Mouse (Mus musculus) ES-E14 (cell line): ENCODE data around the gene Arhgap35. TPM values are rescaled to one million over a fixed set of nuclear protein-coding genes. Genes with fewer than 3 reads are reported as not detected.

ENCODE experiments used
- DNase-seq: peaks from one replicate; pipeline ENCODE4 v3.0.0-alpha.2; 2013; ENCODE audit warnings: low read depth, low spot score
- H3K27ac ChIP-seq: 2 replicates; pipeline ENCODE4 v1.5.1; 2012; ENCODE audit warnings: low read depth, mild to moderate bottlenecking, low read length, moderate library complexity, mixed read lengths; ENCODE audit not compliant: poor library complexity, insufficient read depth, severe bottlenecking
- H3K36me3 ChIP-seq: 2 replicates; pipeline ENCODE4 v1.6.1; 2012; ENCODE audit warnings: mild to moderate bottlenecking, low read length, moderate library complexity, mixed read lengths; ENCODE audit not compliant: control insufficient read depth, poor library complexity, insufficient read depth, severe bottlenecking
- H3K4me1 ChIP-seq, 2 experiments: fragments of 150-350 bp in 1 of 2; sonication (generic) in 1 of 2; 2 replicates each; pipeline ENCODE4 v1.6.1; 2012; ENCODE audit warnings: low read length in 2 of 2, mild to moderate bottlenecking in 1 of 2, mixed read lengths in 1 of 2; ENCODE audit not compliant: control insufficient read depth in 2 of 2, insufficient read depth in 2 of 2, poor library complexity in 1 of 2
- H3K4me3 ChIP-seq, 2 experiments: fragments of 150-350 bp in 1 of 2; sonication (generic) in 1 of 2; 2 replicates each; pipeline ENCODE4 v1.5.1; 2012; ENCODE audit warnings: low read length in 2 of 2, low read depth in 1 of 2, mild to moderate bottlenecking in 1 of 2, mixed read lengths in 1 of 2; ENCODE audit not compliant: insufficient read depth in 1 of 2, poor library complexity in 1 of 2, severe bottlenecking in 1 of 2
- H3K9ac ChIP-seq: 2 replicates; pipeline ENCODE4 v1.6.1; 2012; ENCODE audit warnings: low read depth, mild to moderate bottlenecking, low read length, mixed read lengths; ENCODE audit not compliant: poor library complexity, insufficient read depth, severe bottlenecking
- H3K9me3 ChIP-seq: fragments of 150-350 bp; sonication (generic); 2 replicates; pipeline ENCODE4 v1.6.1; 2012; ENCODE audit warnings: low read depth, mild to moderate bottlenecking, low read length; ENCODE audit not compliant: control insufficient read depth, insufficient read depth
- CHD2 ChIP-seq: IDR thresholded peaks from 2 replicates; pipeline ENCODE4 v1.6.1; 2014; ENCODE audit warnings: mild to moderate bottlenecking, low read depth, low read length, inconsistent platforms
- HCFC1 ChIP-seq: IDR thresholded peaks from 2 replicates; pipeline ENCODE4 v1.6.1; 2012; ENCODE audit warnings: low read length, inconsistent platforms, borderline replicate concordance; ENCODE audit not compliant: insufficient read depth
- MAFK ChIP-seq: IDR thresholded peaks from 2 replicates; pipeline ENCODE4 v1.6.1; 2014; ENCODE audit warnings: mild to moderate bottlenecking, low read depth, low read length, inconsistent platforms; ENCODE audit not compliant: insufficient read depth
- ZC3H11A ChIP-seq: IDR thresholded peaks from 2 replicates; pipeline ENCODE4 v1.6.1; 2012; ENCODE audit warnings: low read depth, mild to moderate bottlenecking, inconsistent platforms, low read length, borderline replicate concordance
- ZNF384 ChIP-seq: IDR thresholded peaks from 2 replicates; pipeline ENCODE4 v1.6.1; 2012; ENCODE audit warnings: low read depth, low read length, inconsistent platforms
- in situ Hi-C, 2 experiments: fragments of 600-800 bp; cut with MboI; formaldehyde crosslinking; loops; one replicate each; pipeline ENCODE4 v1.15.1; 2025; ENCODE audit warnings: low sequenced_read_pairs in 2 of 2, inconsistent platforms in 1 of 2; ENCODE audit not compliant: unreplicated experiment in 2 of 2
- total RNA-seq: library from RNA; depleted of rRNA; stranded (reverse); fragments of 300-350 nt; gene quantifications from 2 replicates; pipeline ENCODE4 v1.2.3, GENCODE M21; 2012

Arhgap35 gene
- total RNA-seq, 1 experiment, result 46.6 TPM

DNA sequence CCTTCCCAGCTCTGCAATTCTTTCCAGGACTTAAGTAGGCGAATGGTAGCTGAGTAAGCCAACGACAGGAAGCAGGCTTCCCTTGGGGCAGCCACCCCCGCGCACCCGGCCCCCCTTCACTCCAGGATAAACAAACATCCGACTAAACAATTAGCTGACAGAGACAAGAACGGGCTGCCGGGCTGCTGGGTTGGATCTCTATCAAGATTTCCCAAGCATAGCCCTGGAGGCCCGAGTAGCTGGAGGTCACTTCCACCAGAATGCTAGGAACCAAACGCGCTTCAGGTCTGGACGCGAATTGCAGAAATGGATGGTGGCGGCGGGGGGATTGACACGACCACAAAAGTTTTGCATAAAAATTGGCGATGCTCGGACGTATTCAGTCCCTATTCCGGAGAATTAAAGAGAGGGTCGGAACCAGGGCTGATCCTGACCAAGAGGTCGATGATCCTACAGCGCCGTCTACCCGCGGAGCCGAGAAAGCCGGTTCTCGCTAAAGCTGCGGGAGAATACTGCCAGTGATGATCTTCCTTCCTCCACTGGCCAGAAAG is 3.9 kb upstream of the Arhgap35 start:
- Histone ChIP-seq H3K27ac (no peak overlapping the region), H3K9ac (peak overlapping the region; percentile 69)
- in situ Hi-C loops, result no loop called here

DNA sequence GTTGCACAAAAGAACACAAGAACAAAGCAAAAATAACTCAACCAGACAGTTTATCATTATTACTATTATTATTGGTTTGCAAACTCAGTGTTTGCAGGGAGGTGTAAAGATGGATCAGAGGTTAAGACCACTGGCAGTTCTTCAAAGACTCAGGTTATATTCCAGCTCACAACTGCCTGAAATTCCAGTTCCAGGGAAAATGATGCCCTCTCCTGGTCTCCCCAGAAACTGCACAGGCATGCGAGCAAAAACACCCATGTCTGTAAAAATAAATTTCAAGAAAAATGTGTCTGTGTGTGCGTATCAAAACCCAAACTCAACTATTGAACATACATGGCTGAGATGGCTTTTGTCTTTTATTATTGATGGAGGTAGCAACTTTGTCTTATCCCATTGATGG is 2.3 kb upstream of the Arhgap35 start:
- Histone ChIP-seq H3K4me1 (peaks cover 3 to 12% of the 10 kb centered on the region in 2 experiments), H3K27ac (no peak overlapping the region), H3K9me3 (no peaks in the 10 kb centered on the region), H3K36me3 (no peaks in the 10 kb centered on the region), H3K9ac (no peak overlapping the region), H3K4me3 (no peak overlapping the region)
- in situ Hi-C loops, result no loop called here
- DNase-seq, result no peak
- TF ChIP-seq ZC3H11A (peak; percentile 26; the same call in 1 of the 2 replicates), CHD2 (no peak)

More for the DNA sequence above, 3.9 kb upstream of the Arhgap35 start:
- Histone ChIP-seq H3K9me3 (no peaks in the 10 kb centered on the region), H3K4me3 (peak overlapping the region; percentile 28 to 57), H3K4me1 (peaks cover 2 to 14% of the 10 kb centered on the region in 2 experiments; a peak in 3 of 4 replicates), H3K36me3 (no peaks in the 10 kb centered on the region)
- TF ChIP-seq CHD2, result no peak
- no peak for TF ChIP-seq ZNF384
- no peak for TF ChIP-seq MAFK
- no peak for TF ChIP-seq HCFC1
- TF ChIP-seq ZC3H11A, result no peak
- no peak for DNase-seq

DNA sequence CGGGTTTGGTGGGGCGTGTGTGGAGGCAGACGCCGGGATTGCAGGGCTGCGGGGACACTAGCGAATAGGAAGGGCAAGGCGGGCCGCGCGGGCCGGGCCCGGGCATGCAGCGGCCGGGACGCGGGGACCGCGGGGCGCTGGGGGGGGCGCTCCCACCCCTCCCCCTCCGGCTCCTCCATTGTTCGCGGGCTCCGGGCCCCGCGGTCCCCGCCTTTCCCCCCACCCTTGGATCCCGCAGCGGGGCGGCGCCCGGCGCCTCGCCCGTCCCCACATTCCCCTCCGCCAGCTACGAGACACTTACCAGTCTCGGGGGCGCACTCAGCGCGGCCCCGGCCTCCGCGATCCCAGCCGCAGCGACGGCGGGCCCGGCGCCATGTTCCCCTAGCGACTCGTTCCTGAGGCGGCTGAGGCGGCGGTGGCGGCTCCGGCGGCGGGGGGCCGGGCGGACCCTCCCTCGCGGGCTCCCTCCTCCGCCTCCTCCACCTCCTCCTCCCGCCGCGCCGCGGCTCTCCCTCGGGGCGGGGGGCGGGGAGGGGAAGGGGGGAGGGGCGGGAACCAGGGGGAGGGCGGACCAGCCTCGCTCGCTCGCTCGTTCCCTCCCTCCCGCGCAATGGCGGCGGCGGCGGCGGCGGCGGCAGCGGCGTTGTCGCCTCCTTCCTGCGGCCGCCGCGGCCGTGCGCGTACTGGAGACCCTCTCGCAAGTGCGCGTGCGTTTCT is 464 bp downstream of the Arhgap35 start:
- Histone ChIP-seq H3K27ac (peak overlapping the region; percentile 99), H3K9ac (peak overlapping the region; percentile 99), H3K4me3 (peak overlapping the region; percentile 78 to 92), H3K4me1 (peaks cover 3 to 13% of the 10 kb centered on the region in 2 experiments), H3K36me3 (no peaks in the 10 kb centered on the region), H3K9me3 (no peaks in the 10 kb centered on the region)
- no peak for TF ChIP-seq HCFC1
- TF ChIP-seq MAFK, result no peak
- DNase-seq, result no peak
- in situ Hi-C loops, result no loop called here

DNA sequence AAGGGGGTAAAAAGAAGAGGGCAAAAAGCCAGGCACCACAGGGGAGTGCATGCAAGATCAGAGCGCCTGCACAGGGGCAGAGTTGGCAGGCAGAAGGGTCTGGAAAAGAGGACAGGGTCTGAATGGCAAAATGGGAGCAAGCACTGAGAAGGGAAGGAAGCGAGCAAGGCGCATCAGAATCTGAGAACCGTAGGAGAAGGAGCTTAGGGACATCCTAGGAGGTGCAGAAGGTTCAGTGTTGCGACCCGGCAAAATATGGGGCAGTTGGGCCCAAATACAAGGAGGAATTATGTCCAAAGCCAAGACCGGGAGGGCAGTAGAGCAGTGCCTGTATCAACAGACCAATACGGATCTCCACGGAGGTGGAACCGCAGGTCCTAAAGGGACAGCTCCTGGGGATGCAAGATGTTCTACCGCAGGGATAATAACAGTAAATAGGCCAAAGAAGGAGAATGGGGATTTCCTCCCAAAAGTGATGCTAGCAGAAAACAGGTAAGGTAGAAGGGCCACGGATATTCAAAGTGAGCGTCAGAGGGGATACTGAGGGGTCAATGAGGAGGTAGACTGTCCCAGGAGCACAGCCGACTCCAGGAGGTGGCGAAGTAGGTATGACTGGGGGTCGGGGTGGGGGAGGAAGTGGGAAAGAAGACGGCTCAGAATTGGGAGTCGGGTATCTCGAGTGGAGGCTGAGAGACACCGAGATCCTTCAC is 1.2 kb downstream of the Arhgap35 start:
- in situ Hi-C loops, result no loop called here

More for the DNA sequence above, 1.2 kb downstream of the Arhgap35 start:
- Histone ChIP-seq H3K4me3 (peak overlapping the region; percentile 78 to 92), H3K9me3 (no peaks in the 10 kb centered on the region), H3K27ac (peak overlapping the region; percentile 99; the same call in 1 of the 2 replicates), H3K9ac (peak overlapping the region; percentile 99), H3K4me1 (peaks cover 3 to 14% of the 10 kb centered on the region in 2 experiments), H3K36me3 (no peaks in the 10 kb centered on the region)
- TF ChIP-seq ZNF384, result no peak
- no peak for TF ChIP-seq CHD2
- no peak for TF ChIP-seq ZC3H11A
- TF ChIP-seq HCFC1, result no peak
- no peak for TF ChIP-seq MAFK
- no peak for DNase-seq
